Mouse (Mus musculus): Measurements from ENCODE around the gene Peli2. TPM values are rescaled to one million over a fixed set of nuclear protein-coding genes. Genes with fewer than 3 reads are reported as not detected.

The Peli2 gene
- total RNA-seq, 1 experiment from 2014 or later = 5.0 TPM

GRCm38 (mm10) chr14:48241335-48241734, 120.7 kb downstream of the Peli2 start:
- no peak for ATAC-seq (replicated peaks; ENCODE audit: insufficient number of reproducible peaks, low FRiP score, low TSS enrichment, poor library complexity, severe bottlenecking)

- ATAC-seq (replicated peaks; ENCODE audit: insufficient number of reproducible peaks, low FRiP score, low TSS enrichment, poor library complexity, severe bottlenecking) = no peak
Observed at GRCm38 (mm10) chr14:48246236-48246635, 125.6 kb downstream of the Peli2 start.

GRCm38 (mm10) chr14:48246963-48247362, 126.3 kb downstream of the Peli2 start:
- ATAC-seq (replicated peaks; ENCODE audit: insufficient number of reproducible peaks, low FRiP score, low TSS enrichment, poor library complexity, severe bottlenecking) = no peak

GRCm38 (mm10) chr14:48249459-48249858, 128.8 kb downstream of the Peli2 start:
- no peak for ATAC-seq (replicated peaks; ENCODE audit: insufficient number of reproducible peaks, low FRiP score, low TSS enrichment, poor library complexity, severe bottlenecking)

GRCm38 (mm10) chr14:48249909-48250308, 129.3 kb downstream of the Peli2 start:
- no peak for ATAC-seq (replicated peaks; ENCODE audit: insufficient number of reproducible peaks, low FRiP score, low TSS enrichment, poor library complexity, severe bottlenecking)

GRCm38 (mm10) chr14:48251381-48251979, 130.9 kb downstream of the Peli2 start:
- no peak for ATAC-seq (replicated peaks; ENCODE audit: insufficient number of reproducible peaks, low FRiP score, low TSS enrichment, poor library complexity, severe bottlenecking)

- no peak for ATAC-seq (replicated peaks; ENCODE audit: insufficient number of reproducible peaks, low FRiP score, low TSS enrichment, poor library complexity, severe bottlenecking)
Observed at GRCm38 (mm10) chr14:48253183-48253582, 132.6 kb downstream of the Peli2 start.

GRCm38 (mm10) chr14:48254696-48255095, 134.1 kb downstream of the Peli2 start:
- no peak for ATAC-seq (replicated peaks; ENCODE audit: insufficient number of reproducible peaks, low FRiP score, low TSS enrichment, poor library complexity, severe bottlenecking)

- ATAC-seq (replicated peaks; ENCODE audit: insufficient number of reproducible peaks, low FRiP score, low TSS enrichment, poor library complexity, severe bottlenecking) = no peak
Observed at GRCm38 (mm10) chr14:48255290-48255689, 134.7 kb downstream of the Peli2 start.

- ATAC-seq (replicated peaks; ENCODE audit: insufficient number of reproducible peaks, low FRiP score, low TSS enrichment, poor library complexity, severe bottlenecking) = no peak
Observed at GRCm38 (mm10) chr14:48257759-48258158, 137.1 kb downstream of the Peli2 start.

GRCm38 (mm10) chr14:48258696-48259366, 138.2 kb downstream of the Peli2 start:
- no peak for ATAC-seq (replicated peaks; ENCODE audit: insufficient number of reproducible peaks, low FRiP score, low TSS enrichment, poor library complexity, severe bottlenecking)

GRCm38 (mm10) chr14:48263146-48263545, 142.5 kb downstream of the Peli2 start:
- no peak for ATAC-seq (replicated peaks; ENCODE audit: insufficient number of reproducible peaks, low FRiP score, low TSS enrichment, poor library complexity, severe bottlenecking)

- ATAC-seq (replicated peaks; ENCODE audit: insufficient number of reproducible peaks, low FRiP score, low TSS enrichment, poor library complexity, severe bottlenecking) = no peak
Observed at GRCm38 (mm10) chr14:48266710-48267109, 146.1 kb downstream of the Peli2 start.

GRCm38 (mm10) chr14:48278291-48278690, 157.7 kb downstream of the Peli2 start:
- ATAC-seq (replicated peaks; ENCODE audit: insufficient number of reproducible peaks, low FRiP score, low TSS enrichment, poor library complexity, severe bottlenecking) = no peak

GRCm38 (mm10) chr14:48286949-48287348, 166.3 kb downstream of the Peli2 start:
- ATAC-seq (replicated peaks; ENCODE audit: insufficient number of reproducible peaks, low FRiP score, low TSS enrichment, poor library complexity, severe bottlenecking) = no peak

GRCm38 (mm10) chr14:48287581-48287980, 167.0 kb downstream of the Peli2 start:
- ATAC-seq (replicated peaks; ENCODE audit: insufficient number of reproducible peaks, low FRiP score, low TSS enrichment, poor library complexity, severe bottlenecking) = no peak

- ATAC-seq (replicated peaks; ENCODE audit: insufficient number of reproducible peaks, low FRiP score, low TSS enrichment, poor library complexity, severe bottlenecking) = no peak
Observed at GRCm38 (mm10) chr14:48288600-48288999, 168.0 kb downstream of the Peli2 start.

GRCm38 (mm10) chr14:48289602-48290599, 169.3 kb downstream of the Peli2 start:
- ATAC-seq (replicated peaks; ENCODE audit: insufficient number of reproducible peaks, low FRiP score, low TSS enrichment, poor library complexity, severe bottlenecking) = no peak

GRCm38 (mm10) chr14:48293498-48293897, 172.9 kb downstream of the Peli2 start:
- ATAC-seq (replicated peaks; ENCODE audit: insufficient number of reproducible peaks, low FRiP score, low TSS enrichment, poor library complexity, severe bottlenecking) = no peak
